Mouse (Mus musculus) subcutaneous adipose tissue, adult 2 months (tissue): ENCODE measurements around the gene Lin52. TPM values are rescaled to one million over a fixed set of nuclear protein-coding genes. Genes with fewer than 3 reads are reported as not detected.

Experiments
- polyA plus RNA-seq: library from polyadenylated mRNA; depleted of rRNA; stranded (reverse); fragments of >200 nt; gene quantifications from 2 replicates; pipeline ENCODE4 v1.2.3, GENCODE M21; 2012; ENCODE audit warnings: low replicate concordance; rRNA removed

Lin52 gene
- polyA plus RNA-seq, result 16.7 and 24.1 TPM in 2 replicates

DNA sequence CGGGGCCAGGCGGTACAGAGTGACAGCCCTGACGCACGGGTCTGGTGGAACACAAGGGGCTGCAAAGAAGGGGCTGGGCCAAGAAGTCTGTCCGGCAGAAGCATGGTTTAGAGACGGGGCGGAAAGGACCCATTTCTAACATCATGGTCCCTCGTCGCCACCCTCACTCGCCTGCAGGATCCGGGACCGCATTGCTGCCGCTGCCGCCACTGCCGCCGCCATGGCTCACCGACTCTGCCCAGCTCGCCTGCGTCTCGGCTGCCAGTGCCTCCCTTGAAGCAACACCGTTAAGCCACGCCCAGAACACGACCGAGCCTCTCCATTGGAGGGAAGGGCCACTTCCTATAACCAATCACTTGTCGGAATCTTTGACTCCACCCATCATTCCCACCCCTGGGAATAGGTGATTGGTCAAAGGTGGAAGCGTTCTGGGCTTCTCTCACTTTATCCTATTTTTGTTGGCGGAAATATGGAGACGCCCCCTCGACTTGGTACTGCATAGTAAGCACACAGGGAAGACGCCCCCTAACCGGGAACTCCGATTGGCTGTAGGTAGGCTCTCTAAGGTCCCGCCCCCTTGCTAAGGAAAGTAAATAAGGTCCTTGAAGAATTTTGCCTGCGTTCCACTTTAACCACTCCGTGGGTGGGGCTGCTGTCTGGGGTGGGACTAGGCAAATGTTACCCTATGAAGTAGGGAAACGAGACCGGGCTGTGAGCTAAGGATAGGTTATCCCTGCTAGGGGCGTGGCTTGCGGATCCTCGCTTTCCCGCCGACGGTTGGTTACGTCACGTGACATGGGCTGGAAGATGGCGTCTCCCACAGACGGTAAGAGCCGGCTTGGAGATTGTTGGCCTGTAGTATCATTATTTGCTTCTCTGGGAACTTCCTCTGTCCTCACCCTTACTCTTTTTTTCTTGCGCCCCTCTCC, at the start of gene Lin52, which contains the start of gene Aldh6a1:
Gene Lin52 (plus strand): TSS at position 705 of the 929 bp plus-strand sequence.
Gene Aldh6a1 (minus strand): TSS at position 287 of the 929 bp plus-strand sequence.

DNA sequence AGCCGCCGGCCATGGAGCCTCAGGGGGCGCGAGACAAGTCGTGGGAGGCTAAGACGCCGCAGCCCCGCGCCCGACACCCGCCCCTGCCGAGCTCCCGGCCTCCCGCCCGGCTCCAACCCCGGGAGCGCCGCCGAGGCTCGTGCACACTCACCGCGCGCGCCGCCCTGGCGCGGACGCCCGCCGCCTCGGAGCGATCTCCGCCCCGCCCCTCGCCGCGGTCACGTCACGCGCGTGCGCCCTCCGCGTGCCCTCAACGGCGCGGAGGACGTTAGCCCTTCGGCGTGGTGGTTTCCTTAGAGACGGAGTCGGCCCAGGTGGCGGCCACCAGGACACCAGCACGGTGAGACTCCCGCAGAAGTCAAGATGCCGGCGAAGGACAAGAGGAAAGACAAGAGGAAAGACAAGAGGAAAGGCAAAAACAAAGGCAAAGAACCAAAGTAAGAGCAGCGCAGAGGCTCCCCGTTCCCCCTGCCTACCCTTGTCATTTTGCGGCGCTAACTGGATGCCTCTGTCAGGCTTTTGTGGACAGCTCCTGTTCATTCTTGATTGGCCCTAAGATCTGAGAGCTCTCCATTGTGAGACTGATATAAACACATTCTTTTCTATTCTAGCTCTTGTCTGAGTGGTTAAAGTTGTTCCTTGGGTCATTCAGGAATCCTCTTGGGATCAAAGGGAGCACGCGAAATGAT, 42.3 kb upstream of the Lin52 start, which contains the start of the genes Entpd5 and Bbof1:
Gene Entpd5 (minus strand): TSS at position 211 of the 689 bp plus-strand sequence.
Gene Bbof1 (plus strand): TSS at position 253 of the 689 bp plus-strand sequence.

DNA sequence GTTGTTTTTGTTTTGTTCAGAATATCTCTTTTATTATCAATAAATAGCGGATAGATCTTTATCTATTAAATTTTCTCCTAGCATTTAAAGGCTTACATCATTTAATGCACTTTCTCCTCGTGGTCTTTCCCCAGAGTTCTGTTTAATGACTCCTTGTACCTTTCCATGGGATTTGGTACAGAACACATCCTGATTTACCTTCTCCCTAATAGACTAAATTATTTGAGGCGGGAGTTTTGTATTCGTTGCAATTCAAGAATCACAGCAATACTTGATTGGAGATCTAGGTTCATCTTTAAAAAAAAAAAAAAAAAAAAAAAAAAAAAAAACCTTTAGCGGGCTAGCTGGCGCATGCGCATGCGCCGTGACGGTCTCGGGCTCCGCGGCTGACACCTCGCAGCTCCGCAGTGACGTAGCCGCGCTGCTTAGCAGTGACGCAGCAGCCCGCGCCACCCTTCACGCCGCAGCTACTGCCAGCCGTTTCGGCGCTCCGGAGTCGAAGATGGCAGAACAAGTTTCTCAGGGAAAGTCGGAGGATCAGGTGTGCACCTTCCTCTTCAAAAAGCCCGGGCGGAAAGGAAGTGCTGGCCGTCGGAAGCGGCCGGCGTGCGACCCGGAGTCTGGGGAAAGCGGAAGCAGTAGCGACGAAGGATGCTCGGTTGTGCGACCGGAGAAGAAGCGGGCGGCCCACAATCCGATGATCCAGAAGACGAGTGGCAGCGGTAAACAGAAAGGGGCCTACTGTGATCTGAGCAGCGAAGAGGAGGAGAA, 34.2 kb upstream of the Lin52 start, which contains the start of gene Rnf113a2:
Gene Rnf113a2 (plus strand): TSS at position 363 of the 771 bp plus-strand sequence.

DNA sequence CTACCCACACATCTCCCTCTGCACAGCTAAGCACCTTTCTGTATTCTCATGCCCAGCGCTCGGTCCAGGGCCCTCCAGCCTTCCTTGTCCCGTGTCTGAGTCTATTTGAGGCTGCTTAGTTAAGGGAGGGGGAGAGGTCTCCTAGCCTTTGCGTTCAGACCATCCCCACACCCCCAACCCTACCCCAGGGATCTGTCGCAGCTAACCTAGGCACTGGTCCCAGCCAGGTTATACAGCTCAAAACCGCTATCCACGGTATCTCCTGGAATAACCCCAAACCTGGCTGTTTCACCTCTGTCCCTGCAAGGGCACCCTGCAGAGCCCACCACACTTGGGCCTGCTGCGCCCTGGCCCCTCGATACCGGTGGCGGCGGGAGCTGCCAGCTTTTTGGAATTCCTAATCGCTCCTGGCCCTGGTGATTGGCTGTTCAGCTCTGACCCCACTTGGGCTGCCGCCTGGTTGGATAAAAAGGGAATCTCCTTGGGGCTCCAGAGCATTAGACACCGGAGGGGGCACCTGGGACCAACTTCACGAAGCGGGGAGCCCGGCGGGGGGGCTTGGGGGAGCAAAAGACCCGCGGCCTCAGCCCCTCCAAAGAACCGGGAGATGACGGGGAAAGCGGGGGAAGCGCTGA, 118.2 kb downstream of the Lin52 start, which contains the start of gene Vsx2:
Gene Vsx2 (plus strand): TSS at position 427 of the 635 bp plus-strand sequence.

Other genes starting within 250 kb of the Lin52 start
- 13.8 and 20.7 TPM in 2 replicates for gene Elmsan1, start 232.5 kb upstream of the Lin52 start, polyA plus RNA-seq
- 21.2 and 34.9 TPM in 2 replicates for gene Ptgr2, start 166.2 kb upstream of the Lin52 start, polyA plus RNA-seq
- 30.1 and 36.9 TPM in 2 replicates for gene Zfp410, start 134.6 kb upstream of the Lin52 start, polyA plus RNA-seq
- gene Coq6, start 89.8 kb upstream of the Lin52 start, polyA plus RNA-seq, result 66.8 and 81.5 TPM in 2 replicates
- gene Fam161b, start 89.6 kb upstream of the Lin52 start, polyA plus RNA-seq, result 1.5 and 1.6 TPM in 2 replicates
- 14.3 and 18.4 TPM in 2 replicates for gene Entpd5, start 42.4 kb upstream of the Lin52 start, polyA plus RNA-seq
- gene Bbof1, start 42.4 kb upstream of the Lin52 start, polyA plus RNA-seq, result 0.22 and 0.27 TPM in 2 replicates
- gene Rnf113a2, start 34.2 kb upstream of the Lin52 start, polyA plus RNA-seq, result 5.2 and 6.0 TPM in 2 replicates
- gene Aldh6a1, start 418 bp upstream of the Lin52 start, polyA plus RNA-seq, result 83.5 and 170 TPM in 2 replicates
- not detected in 2 replicates for gene Vsx2, start 118.3 kb downstream of the Lin52 start, polyA plus RNA-seq
- 34.7 and 35.7 TPM in 2 replicates for gene Abcd4, start 166.0 kb downstream of the Lin52 start, polyA plus RNA-seq
- gene Vrtn, start 189.6 kb downstream of the Lin52 start, polyA plus RNA-seq, result not detected in 2 replicates
- not detected in 2 replicates for gene Syndig1l, start 247.4 kb downstream of the Lin52 start, polyA plus RNA-seq